Mouse (Mus musculus) kidney, adult 9 months (tissue): Measurements from ENCODE around the gene Mbl1.

Experiments
- DNase-seq: peaks from one replicate; pipeline ENCODE4 v3.0.0; 2022

Gene Mbl1

DNA sequence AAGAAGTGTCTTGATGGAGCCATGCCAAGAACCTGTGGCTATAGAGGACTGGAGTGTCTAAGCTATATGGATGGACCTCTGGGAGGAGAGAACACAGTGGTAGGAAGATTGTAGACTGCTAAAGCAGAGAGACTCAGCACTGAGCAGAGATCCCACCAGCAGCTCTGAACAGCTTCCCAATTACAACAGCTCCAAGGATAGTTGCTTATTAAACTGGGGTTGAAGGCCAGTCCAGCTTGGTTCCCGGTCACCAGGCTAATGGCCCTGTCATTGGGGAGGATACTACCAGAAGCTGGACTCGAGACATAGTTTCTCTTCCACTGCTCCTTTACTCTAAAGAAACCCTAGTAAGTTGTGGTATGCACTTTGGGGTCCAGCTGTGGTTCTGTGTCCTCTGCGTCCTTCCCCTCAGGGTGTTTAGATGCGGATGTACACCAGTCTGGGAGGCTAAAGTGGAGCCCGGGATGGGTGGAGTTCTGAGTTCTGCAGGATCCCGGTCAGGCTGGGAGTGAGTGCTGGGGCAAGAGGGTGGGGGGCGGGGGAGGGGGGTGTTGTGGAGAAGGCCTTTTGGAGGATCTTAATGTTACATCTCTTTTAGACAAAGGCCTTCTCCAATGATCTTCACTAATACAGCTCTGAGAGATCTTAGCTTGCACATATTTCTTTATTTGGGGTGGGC, at the start of gene Mbl1:
Mbl1 (plus strand) TSS at position 239 of the 679 bp plus-strand sequence.
- peak; percentile 82 for DNase-seq

DNA sequence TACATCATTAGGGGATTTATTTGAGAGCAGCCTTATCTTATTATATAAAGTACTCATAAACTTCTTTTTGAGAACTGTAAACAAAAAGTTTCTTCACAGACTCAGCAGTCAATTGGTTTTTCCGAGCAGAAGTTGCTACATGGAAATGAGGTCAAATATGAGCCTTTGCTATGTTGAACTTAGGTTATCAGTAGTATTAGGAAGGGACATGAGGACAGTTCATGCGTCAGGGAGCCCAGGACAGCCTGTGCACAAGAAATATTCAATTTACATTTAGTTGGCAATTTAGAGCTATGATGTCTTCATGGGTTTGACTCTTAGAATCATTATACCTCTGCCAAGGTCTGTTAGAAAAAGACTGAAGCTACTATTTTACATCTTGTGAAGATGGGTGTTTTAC, 49.0 kb upstream of the Mbl1 start:
- DNase-seq, result no peak

GRCm38 (mm10) chr14:41104853-41105444, 46.3 kb upstream of the Mbl1 start, which contains the start of gene Mat1a:
Mat1a (plus strand) TSS chr14:41105035.
- no peak for DNase-seq

- no peak for DNase-seq
Measured at GRCm38 (mm10) chr14:41111031-41111668, 40.1 kb upstream of the Mbl1 start.

DNA sequence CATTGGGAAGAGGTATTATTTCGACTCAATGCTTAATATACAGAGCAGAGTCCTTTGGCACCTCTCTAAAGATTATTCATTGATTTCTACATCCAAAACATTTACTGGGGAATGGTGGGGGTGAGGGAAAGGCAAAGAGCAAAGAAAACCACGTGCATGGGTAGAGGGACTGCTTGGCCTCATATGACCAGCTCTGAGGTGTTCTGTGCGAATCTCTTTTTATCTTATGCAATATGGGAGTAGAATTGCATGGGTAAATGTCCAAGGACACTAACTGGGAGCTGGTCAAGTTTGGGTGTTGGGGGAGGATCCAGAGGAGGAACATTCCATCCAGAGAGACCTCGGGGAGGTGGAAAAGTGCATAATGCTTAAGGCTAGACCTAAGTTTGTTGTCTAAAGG, 38.3 kb upstream of the Mbl1 start:
- DNase-seq, result no peak

DNA sequence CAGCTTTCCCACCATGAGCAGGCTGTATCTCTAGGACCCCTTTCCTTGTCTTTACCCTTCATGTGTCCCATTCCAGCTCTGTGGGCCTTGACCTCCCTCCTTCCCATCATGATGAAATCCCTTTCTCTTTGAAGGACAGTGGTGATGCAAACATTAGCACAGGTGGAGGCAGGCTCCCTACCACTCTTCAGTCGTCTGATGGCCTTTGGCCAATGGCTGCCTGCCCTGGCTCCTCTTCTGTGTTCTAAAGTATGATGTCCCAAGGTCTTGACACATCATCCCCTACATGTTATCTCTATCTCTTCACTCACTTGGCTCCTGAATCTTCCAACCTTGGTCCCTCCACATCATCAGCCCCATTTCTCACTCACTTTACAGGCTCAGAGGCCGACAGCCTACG, 35.0 kb upstream of the Mbl1 start:
- no peak for DNase-seq

DNA sequence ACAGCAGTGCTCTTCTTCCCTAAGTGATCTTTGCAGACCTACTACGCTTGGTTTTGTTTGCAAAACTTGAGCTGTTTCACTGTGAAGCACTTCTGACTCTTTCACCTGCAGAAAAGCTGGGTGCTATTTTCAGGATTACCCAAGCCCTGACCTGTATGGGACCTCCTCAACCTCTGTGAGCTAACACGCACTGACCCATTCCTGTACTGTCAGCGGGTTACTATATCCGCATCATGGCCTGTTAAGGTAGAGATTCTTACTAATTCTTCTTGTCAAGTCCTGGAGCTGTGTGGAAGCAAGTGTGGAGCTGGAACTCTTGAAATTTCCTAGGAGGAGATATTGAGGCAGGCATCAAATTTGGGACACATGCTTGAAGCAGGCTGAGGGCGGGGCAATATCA, 26.6 kb upstream of the Mbl1 start:
- no peak for DNase-seq

GRCm38 (mm10) chr14:41127997-41128396, 23.3 kb upstream of the Mbl1 start:
- peak; percentile 50 for DNase-seq

GRCm38 (mm10) chr14:41131540-41131939, 19.7 kb upstream of the Mbl1 start, which contains the start of gene Sftpa1:
Sftpa1 (plus strand) TSS chr14:41131782.
- DNase-seq, result no peak

DNA sequence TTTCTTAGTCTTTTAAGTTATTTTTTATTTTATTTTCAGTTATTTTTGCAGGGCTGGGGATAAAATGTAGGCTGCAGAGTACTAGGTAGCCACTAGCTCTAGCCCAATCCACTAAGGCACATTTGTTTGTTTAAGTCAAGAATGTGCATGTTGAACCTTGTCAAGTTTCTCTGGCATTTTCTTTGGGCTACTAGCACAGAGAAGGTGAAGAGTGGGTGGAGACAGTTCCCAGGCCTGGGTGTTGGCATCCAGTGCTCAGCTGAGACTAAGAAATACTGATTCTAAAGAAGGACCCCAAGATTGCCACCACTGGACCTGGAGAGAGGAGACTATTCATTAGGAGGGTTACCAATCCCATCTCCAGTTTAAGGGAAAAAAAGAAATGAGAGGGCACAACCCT, 14.3 kb upstream of the Mbl1 start:
- DNase-seq, result no peak

DNA sequence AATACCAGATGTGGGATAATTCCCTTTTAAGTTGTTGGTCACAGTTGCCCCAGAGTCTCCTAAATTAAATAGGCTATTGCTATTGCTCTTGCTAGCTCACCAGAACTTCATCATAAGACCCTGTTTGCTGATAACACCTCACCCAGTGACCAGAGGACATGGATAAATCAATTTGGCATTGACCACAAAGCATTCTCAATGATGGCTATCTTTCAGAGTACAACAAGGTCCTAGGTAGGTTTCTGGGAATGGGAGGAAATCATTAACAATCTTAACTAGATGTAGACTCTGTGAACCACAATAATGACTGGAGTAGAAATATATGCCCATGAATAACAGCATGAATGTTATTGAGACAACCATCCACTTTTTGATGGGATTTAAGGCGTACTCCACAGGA, 10.6 kb upstream of the Mbl1 start:
- no peak for DNase-seq

GRCm38 (mm10) chr14:41146035-41146434, 5.2 kb upstream of the Mbl1 start:
- no peak for DNase-seq

DNA sequence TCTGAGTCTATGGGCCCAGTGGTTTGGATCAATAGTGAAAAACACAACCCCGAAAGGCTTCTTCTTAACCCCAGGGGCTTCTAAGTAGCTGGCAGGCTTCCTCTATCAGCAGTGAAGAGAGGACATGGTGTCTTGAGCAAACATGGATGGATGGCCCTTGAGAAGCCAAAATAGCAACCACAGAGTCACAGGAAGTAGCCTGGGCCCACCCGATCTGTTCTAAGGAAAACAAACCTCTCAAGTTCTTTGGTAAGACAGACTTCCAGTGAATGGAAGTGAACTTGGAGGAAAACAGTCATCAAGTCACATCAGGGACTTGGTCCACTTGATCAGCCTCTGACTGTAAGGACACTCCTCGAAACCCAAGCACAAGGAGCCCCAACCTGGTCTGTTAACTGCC, 4.3 kb upstream of the Mbl1 start:
- DNase-seq, result no peak

GRCm38 (mm10) chr14:41147356-41147755, 3.9 kb upstream of the Mbl1 start:
- no peak for DNase-seq

DNA sequence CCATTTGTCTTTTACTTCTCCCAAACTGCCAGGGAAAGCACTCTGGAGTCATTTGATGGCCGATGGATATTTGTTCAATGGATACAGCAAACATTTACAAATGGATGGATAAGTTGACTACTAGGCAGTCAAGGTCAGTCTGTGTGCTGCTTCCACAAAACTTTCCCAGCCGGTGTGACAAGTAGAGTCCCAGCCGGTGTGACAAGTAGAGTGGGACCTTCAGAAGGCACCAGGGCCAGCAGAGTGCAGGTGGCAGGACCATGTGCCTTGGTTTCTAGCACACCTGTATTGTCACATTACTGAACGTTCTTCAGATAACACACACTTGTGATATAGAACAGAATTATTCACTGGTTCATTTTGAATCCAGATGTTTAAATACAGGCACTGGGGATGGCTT, 8.8 kb downstream of the Mbl1 start:
- DNase-seq, result no peak

DNA sequence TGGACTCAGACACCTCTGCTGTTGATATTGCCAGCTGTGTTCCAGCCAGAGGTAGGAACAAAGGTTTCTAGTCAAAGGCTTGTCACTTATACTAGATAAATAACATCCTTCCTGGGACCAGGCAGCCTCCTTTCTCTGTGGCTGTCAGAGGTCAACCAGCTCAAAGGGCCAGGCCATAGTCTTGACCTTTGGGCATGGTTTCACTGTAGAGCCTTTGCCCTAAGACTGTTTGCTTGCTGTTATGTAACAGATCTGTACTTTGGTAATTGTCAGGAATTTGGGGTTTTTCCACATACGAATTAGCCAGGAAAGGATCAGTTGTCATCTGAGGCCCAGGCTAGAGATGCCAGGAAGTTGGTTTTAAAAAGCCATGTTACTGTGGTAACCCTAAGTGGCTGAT, 9.5 kb downstream of the Mbl1 start:
- DNase-seq, result peak; percentile 92

GRCm38 (mm10) chr14:41162663-41163062, 11.4 kb downstream of the Mbl1 start:
- peak; percentile 69 for DNase-seq

GRCm38 (mm10) chr14:41167278-41167677, 16.0 kb downstream of the Mbl1 start:
- no peak for DNase-seq

GRCm38 (mm10) chr14:41168567-41168966, 17.3 kb downstream of the Mbl1 start:
- no peak for DNase-seq

DNA sequence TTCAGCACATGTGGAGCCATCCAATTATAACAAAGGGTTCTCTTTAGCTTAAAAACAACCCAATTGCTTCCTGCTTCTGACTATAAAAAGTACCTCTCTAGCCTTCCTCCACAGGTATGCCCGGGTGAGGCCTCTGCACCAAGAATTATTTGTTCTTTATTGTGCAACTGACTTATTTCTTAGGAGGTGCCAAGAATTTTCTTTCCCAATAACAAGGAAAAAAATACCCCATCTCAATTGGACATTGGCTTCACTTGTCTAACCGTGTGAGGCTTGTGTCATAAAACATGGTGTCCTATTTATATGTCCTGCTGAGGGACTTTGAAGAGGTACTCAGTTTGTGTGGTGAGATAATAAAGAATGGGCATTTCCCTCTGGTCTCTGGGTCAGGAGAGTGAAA, 19.3 kb downstream of the Mbl1 start:
- DNase-seq, result no peak

DNA sequence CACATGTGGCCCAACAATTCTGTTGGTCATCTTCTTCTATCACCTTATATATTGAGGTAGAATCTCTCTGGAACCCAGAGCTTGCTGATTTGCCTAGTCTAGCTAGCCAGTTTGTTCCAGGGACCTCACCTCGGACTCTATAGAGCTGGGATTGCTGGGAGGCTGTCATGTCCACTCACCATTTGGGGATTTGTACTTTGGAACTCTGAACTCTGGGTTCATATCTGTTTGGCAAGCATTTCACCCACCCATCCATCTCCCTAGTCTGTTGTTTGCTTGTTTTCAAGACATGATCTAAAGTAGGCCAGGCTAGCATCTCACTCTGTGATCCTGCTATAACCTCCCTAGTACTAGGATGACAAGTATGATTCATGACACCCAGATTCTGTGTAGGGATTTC, 23.5 kb downstream of the Mbl1 start:
- DNase-seq, result no peak

- no peak for DNase-seq
Measured at GRCm38 (mm10) chr14:41185059-41185821, 34.0 kb downstream of the Mbl1 start, which contains the start of gene Sftpd. Sftpd (minus strand) TSS chr14:41185149.

- no peak for DNase-seq
Measured at GRCm38 (mm10) chr14:41189496-41189895, 38.2 kb downstream of the Mbl1 start.
